Mouse (Mus musculus): Measurements from ENCODE around the gene Mfsd13b. TPM values are rescaled to one million over a fixed set of nuclear protein-coding genes. Genes with fewer than 3 reads are reported as not detected.

Gene Mfsd13b
- polyA plus RNA-seq, 1 experiment from 2014 or later = not detected

DNA sequence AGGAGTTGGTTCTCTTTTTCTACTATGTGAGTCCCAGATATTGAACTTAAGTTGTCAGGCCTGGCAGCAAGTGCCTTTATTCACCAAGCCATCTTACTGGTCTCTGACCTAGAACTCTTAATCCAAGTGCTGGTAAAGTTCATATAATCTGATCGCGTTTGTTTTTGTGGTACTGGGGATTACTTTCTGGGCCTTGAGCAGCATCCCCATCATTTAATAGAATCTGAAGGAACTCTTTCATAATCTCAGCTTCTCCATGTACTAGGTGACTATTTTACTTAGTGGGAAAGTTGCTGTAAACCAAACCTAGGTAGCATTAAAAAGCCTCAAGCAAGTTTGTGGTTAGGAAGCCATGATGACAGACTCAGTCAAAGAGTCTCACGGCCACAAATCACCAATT, 19.6 kb downstream of the Mfsd13b start:
- Histone ChIP-seq H3K36me3 (ENCODE audit: control insufficient read depth, insufficient read depth, low read length) (no peaks in the 10 kb centered on the region), H3K27me3 (ENCODE audit: control insufficient read depth, insufficient read depth, low read length) (no peaks in the 10 kb centered on the region), H3K9me3 (ENCODE audit: control insufficient read depth, low read length) (no peaks in the 10 kb centered on the region), H3K9ac (ENCODE audit: low read depth, low read length) (no peak overlapping the region), H3K4me1 (ENCODE audit: control insufficient read depth, insufficient read depth, low read length) (no peaks in the 10 kb centered on the region), H3K27ac (ENCODE audit: low read depth, low read length) (no peak overlapping the region), H3K4me3 (ENCODE audit: low read length) (no peak overlapping the region), H3K4me2 (replicated peaks; ENCODE audit: low read depth, low read length) (no peak overlapping the region)
- no peak for ATAC-seq (ENCODE audit: low FRiP score, low TSS enrichment)
- WGBS = 87% methylated on average over 3 of the region's 3 CpGs

DNA sequence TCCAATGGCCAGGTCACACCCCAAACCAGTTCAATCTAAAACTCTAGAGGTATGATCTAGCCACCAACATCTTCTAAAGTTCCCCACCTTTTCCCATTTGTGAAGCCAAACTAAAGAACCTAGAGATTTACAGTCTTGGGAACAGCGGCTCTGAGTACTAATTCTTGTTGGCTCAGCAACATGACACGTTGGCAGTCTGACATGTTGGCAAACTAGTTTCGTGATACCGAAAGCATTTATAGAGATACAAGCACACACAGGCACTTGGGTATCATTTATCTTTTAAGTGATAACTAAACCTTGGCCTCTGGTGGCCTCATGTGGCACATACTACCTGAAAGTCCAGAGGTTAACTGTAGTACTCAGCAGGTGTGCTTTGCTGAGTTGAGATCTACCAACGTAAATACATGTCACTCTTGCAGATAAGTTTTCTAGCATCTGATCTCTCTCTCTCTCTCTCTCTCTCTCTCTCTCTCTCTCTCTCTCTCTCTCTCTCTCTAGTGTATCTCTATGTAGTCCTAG, 20.2 kb downstream of the Mfsd13b start:
- Histone ChIP-seq H3K27me3 (ENCODE audit: control insufficient read depth, insufficient read depth, low read length) (no peaks in the 10 kb centered on the region), H3K9me3 (ENCODE audit: control insufficient read depth, low read length) (no peaks in the 10 kb centered on the region), H3K9ac (ENCODE audit: low read depth, low read length) (no peak overlapping the region), H3K27ac (ENCODE audit: low read depth, low read length) (no peak overlapping the region), H3K4me1 (ENCODE audit: control insufficient read depth, insufficient read depth, low read length) (no peaks in the 10 kb centered on the region), H3K36me3 (ENCODE audit: control insufficient read depth, insufficient read depth, low read length) (no peaks in the 10 kb centered on the region), H3K4me2 (replicated peaks; ENCODE audit: low read depth, low read length) (no peak overlapping the region), H3K4me3 (ENCODE audit: low read length) (no peak overlapping the region)
- ATAC-seq (ENCODE audit: low FRiP score, low TSS enrichment) = no peak
- 79% methylated on average over 5 of the region's 5 CpGs for WGBS

DNA sequence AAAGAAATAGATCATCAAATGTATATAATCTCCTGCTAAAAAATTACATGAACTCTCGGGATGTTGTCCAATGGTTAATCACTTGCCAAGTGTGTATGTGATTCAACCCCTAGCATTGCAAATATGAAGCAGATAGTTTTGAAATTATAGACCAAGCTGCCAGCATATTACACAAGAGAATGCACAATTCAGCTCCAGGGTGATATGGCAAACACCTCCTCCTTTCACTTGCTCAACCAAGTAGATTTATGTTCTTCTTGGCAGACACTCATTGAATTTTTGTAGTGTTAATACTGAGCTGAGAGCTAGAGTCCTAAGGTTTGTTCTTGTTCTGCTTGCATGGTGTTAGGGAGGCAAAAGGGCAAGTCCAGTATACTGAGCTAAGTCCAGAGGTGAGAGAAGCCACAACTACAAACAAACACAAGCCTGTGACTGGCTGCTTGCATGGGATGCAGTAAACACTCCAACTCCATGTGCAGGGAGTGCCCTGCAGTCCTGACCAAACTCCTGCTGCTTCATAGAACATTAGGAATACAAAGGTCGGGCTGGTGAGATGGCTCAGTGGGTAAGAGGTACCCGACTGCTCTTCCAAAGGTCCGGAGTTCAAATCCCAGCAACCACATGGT, 21.6 kb downstream of the Mfsd13b start:
- Histone ChIP-seq H3K36me3 (ENCODE audit: control insufficient read depth, insufficient read depth, low read length) (no peaks in the 10 kb centered on the region), H3K4me3 (ENCODE audit: low read length) (no peak overlapping the region), H3K9me3 (ENCODE audit: control insufficient read depth, low read length) (no peaks in the 10 kb centered on the region), H3K27me3 (ENCODE audit: control insufficient read depth, insufficient read depth, low read length) (no peaks in the 10 kb centered on the region), H3K4me2 (replicated peaks; ENCODE audit: low read depth, low read length) (no peak overlapping the region), H3K9ac (ENCODE audit: low read depth, low read length) (no peak overlapping the region), H3K27ac (ENCODE audit: low read depth, low read length) (no peak overlapping the region), H3K4me1 (ENCODE audit: control insufficient read depth, insufficient read depth, low read length) (no peaks in the 10 kb centered on the region)
- 78% methylated on average over 4 of the region's 4 CpGs for WGBS
- ATAC-seq (ENCODE audit: low FRiP score, low TSS enrichment) = no peak

- Histone ChIP-seq H3K27me3 (ENCODE audit: control insufficient read depth, insufficient read depth, low read length) (no peaks in the 10 kb centered on the region), H3K9ac (ENCODE audit: low read depth, low read length) (no peak overlapping the region), H3K36me3 (ENCODE audit: control insufficient read depth, insufficient read depth, low read length) (no peaks in the 10 kb centered on the region), H3K27ac (ENCODE audit: low read depth, low read length) (no peak overlapping the region), H3K4me2 (replicated peaks; ENCODE audit: low read depth, low read length) (no peak overlapping the region), H3K4me3 (ENCODE audit: low read length) (no peak overlapping the region), H3K9me3 (ENCODE audit: control insufficient read depth, low read length) (no peaks in the 10 kb centered on the region), H3K4me1 (ENCODE audit: control insufficient read depth, insufficient read depth, low read length) (no peaks in the 10 kb centered on the region)
- no peak for ATAC-seq (ENCODE audit: low FRiP score, low TSS enrichment)
- WGBS = 65% methylated on average over 10 of the region's 10 CpGs
These were observed 29.7 kb downstream of the Mfsd13b start for GRCm38 (mm10) chr7:121011794-121012689.

- Histone ChIP-seq H3K4me1 (ENCODE audit: control insufficient read depth, insufficient read depth, low read length) (no peaks in the 10 kb centered on the region), H3K9ac (ENCODE audit: low read depth, low read length) (no peak overlapping the region), H3K36me3 (ENCODE audit: control insufficient read depth, insufficient read depth, low read length) (no peaks in the 10 kb centered on the region), H3K27ac (ENCODE audit: low read depth, low read length) (no peak overlapping the region), H3K27me3 (ENCODE audit: control insufficient read depth, insufficient read depth, low read length) (no peaks in the 10 kb centered on the region), H3K4me3 (ENCODE audit: low read length) (no peak overlapping the region), H3K4me2 (replicated peaks; ENCODE audit: low read depth, low read length) (no peak overlapping the region), H3K9me3 (ENCODE audit: control insufficient read depth, low read length) (no peaks in the 10 kb centered on the region)
- no peak for ATAC-seq (ENCODE audit: low FRiP score, low TSS enrichment)
- 88% methylated on average over 10 of the region's 10 CpGs for WGBS
These were observed 32.2 kb downstream of the Mfsd13b start for GRCm38 (mm10) chr7:121014486-121014885.

DNA sequence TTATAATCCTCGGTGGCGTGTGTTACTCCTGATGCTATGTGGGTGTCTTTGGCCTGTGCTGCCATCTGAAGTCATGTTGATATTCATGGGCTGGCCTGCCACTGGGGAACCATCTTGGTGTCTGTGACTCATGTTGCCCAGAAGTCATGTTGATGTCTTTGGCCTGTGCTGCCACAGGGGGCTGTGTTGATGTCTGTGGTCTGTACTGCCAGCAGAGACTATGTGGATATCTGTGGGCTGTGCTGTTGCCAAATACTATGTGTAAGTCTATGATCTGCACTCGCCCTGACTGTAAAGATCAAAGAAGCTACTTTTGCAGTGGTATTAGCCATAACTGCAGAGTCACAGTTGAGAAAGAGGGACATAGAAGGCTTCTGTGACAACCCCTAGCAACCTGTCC, 36.5 kb downstream of the Mfsd13b start:
- Histone ChIP-seq H3K4me3 (ENCODE audit: low read length) (no peak overlapping the region), H3K36me3 (ENCODE audit: control insufficient read depth, insufficient read depth, low read length) (no peaks in the 10 kb centered on the region), H3K4me2 (replicated peaks; ENCODE audit: low read depth, low read length) (no peak overlapping the region), H3K9me3 (ENCODE audit: control insufficient read depth, low read length) (no peaks in the 10 kb centered on the region), H3K27ac (ENCODE audit: low read depth, low read length) (no peak overlapping the region), H3K27me3 (ENCODE audit: control insufficient read depth, insufficient read depth, low read length) (no peaks in the 10 kb centered on the region), H3K4me1 (ENCODE audit: control insufficient read depth, insufficient read depth, low read length) (no peaks in the 10 kb centered on the region), H3K9ac (ENCODE audit: low read depth, low read length) (no peak overlapping the region)
- WGBS = 87% methylated on average over 3 of the region's 3 CpGs
- ATAC-seq (ENCODE audit: low FRiP score, low TSS enrichment) = no peak

GRCm38 (mm10) chr7:121020277-121020676, 38.0 kb downstream of the Mfsd13b start:
- ATAC-seq (ENCODE audit: low FRiP score, low TSS enrichment) = no peak
- Histone ChIP-seq H3K4me2 (replicated peaks; ENCODE audit: low read depth, low read length) (no peak overlapping the region), H3K27me3 (ENCODE audit: control insufficient read depth, insufficient read depth, low read length) (no peaks in the 10 kb centered on the region), H3K9me3 (ENCODE audit: control insufficient read depth, low read length) (no peaks in the 10 kb centered on the region), H3K4me1 (ENCODE audit: control insufficient read depth, insufficient read depth, low read length) (no peaks in the 10 kb centered on the region), H3K4me3 (ENCODE audit: low read length) (no peak overlapping the region), H3K9ac (ENCODE audit: low read depth, low read length) (no peak overlapping the region), H3K27ac (ENCODE audit: low read depth, low read length) (no peak overlapping the region), H3K36me3 (ENCODE audit: control insufficient read depth, insufficient read depth, low read length) (no peaks in the 10 kb centered on the region)
- 41% methylated on average over 8 of the region's 8 CpGs for WGBS

- Histone ChIP-seq H3K9ac (ENCODE audit: low read depth, low read length) (no peak overlapping the region), H3K36me3 (ENCODE audit: control insufficient read depth, insufficient read depth, low read length) (no peaks in the 10 kb centered on the region), H3K4me3 (ENCODE audit: low read length) (no peak overlapping the region), H3K9me3 (ENCODE audit: control insufficient read depth, low read length) (no peaks in the 10 kb centered on the region), H3K27ac (ENCODE audit: low read depth, low read length) (no peak overlapping the region), H3K4me1 (ENCODE audit: control insufficient read depth, insufficient read depth, low read length) (no peaks in the 10 kb centered on the region), H3K27me3 (ENCODE audit: control insufficient read depth, insufficient read depth, low read length) (peaks cover 2% of the 10 kb centered on the region; the same call in 1 of the 2 replicates), H3K4me2 (replicated peaks; ENCODE audit: low read depth, low read length) (no peak overlapping the region)
- WGBS = 67% methylated on average over 6 of the region's 6 CpGs
- no peak for ATAC-seq (ENCODE audit: low FRiP score, low TSS enrichment)
These were observed 43.1 kb downstream of the Mfsd13b start for GRCm38 (mm10) chr7:121025221-121026008.

All from kidney, embryonic 14.5 days (tissue).